27 mouse cellular contexts compared by ENCODE assay signal in genomic region chr10:99194451-99195055, GRCm38 (mm10).
A peak's percentile ranks its signal among the peaks of the same experiment; 100 is the strongest.
DNase-seq lines count a peak whose midpoint lies in the region; ATAC-seq lines count a peak whose summit lies in the region.
"Had no signal": no experiment of that assay in that cellular context is flagged by ENCODE, and none has a peak within 500 bp of the region (broad histone marks: within the 10 kb centered on the region; RNA-seq: fewer than 3 reads in every experiment).

No protein-coding gene starts in this region.

- H3K4me2 ChIP-seq in forebrain, embryonic 16.5 days (ENCODE audit: low read length), result no peak overlapping the region
- H3K4me2 ChIP-seq: heart, embryonic 11.5 days; limb, embryonic 15.5 days; lung, embryonic 14.5 days; neural tube, embryonic 15.5 days had no signal

- H3K27me3 ChIP-seq in splenic B cell, adult 2 months (ENCODE audit: control insufficient read depth, insufficient read depth, low read length, poor library complexity, severe bottlenecking), result no peaks in the 10 kb centered on the region
- H3K27me3 ChIP-seq in forebrain, embryonic 16.5 days (replicated peaks; ENCODE audit: control insufficient read depth, insufficient read depth, low read length), result no peaks in the 10 kb centered on the region
- H3K27me3 ChIP-seq: limb, embryonic 15.5 days; neural tube, embryonic 15.5 days had no signal

- H3K36me3 ChIP-seq in splenic B cell, adult 2 months (ENCODE audit: control insufficient read depth, insufficient read depth, low read length, poor library complexity, severe bottlenecking), result no peaks in the 10 kb centered on the region
- H3K36me3 ChIP-seq in forebrain, embryonic 16.5 days (ENCODE audit: control insufficient read depth, insufficient read depth), result no peaks in the 10 kb centered on the region
- H3K36me3 ChIP-seq: neural tube, embryonic 15.5 days had no signal

- WGBS in forebrain, embryonic 16.5 days, result 93% methylated on average over 2 of the region's 2 CpGs

- 0 out of 2 replicates have a peak, but pooled peaks cover 5% of the 10 kb centered on the region for H3K4me1 ChIP-seq in forebrain, embryonic 16.5 days (replicated peaks; ENCODE audit: control insufficient read depth, insufficient read depth, low read length)

- no peak overlapping the region for H3K4me3 ChIP-seq in forebrain, embryonic 16.5 days (replicated peaks; ENCODE audit: low read length)
- H3K4me3 ChIP-seq: gastrocnemius, adult 2 months; left cerebral cortex, adult 2 months; limb, embryonic 15.5 days; neural tube, embryonic 15.5 days had no signal

- no peaks in the 10 kb centered on the region for H3K9me3 ChIP-seq in forebrain, embryonic 16.5 days (ENCODE audit: control insufficient read depth, low read length)
- H3K9me3 ChIP-seq: limb, embryonic 15.5 days; neural tube, embryonic 15.5 days had no signal

- no peak overlapping the region for H3K27ac ChIP-seq in forebrain, embryonic 16.5 days (ENCODE audit: low read length)
- H3K27ac ChIP-seq: gastrocnemius, adult 2 months; hindbrain, postnatal 0 days; kidney, postnatal 0 days; left cerebral cortex, adult 2 months; limb, embryonic 15.5 days; liver, embryonic 14.5 days; neural tube, embryonic 15.5 days had no signal

- no peak overlapping the region for H3K9ac ChIP-seq in forebrain, embryonic 16.5 days (replicated peaks; ENCODE audit: low read depth, low read length)
- H3K9ac ChIP-seq: limb, embryonic 15.5 days; liver, embryonic 14.5 days; lung, embryonic 14.5 days; neural tube, embryonic 15.5 days had no signal

- intact Hi-C loops in heart, postnatal 36 days (cut with DNase I), result loop anchor here (5.0 kb wide), 2 partner anchors 138 to 228 kb away; no protein-coding TSS in a partner anchor

- peak; percentile 50 for ATAC-seq in common myeloid progenitor, adult 5-6 weeks (replicated peaks; ENCODE audit: low read depth, poor library complexity, severe bottlenecking)
- peak; percentile 63 for ATAC-seq in megakaryocyte, adult 5-6 weeks (ENCODE audit: poor library complexity, severe bottlenecking)
- no peak for ATAC-seq in forebrain, embryonic 16.5 days
- ATAC-seq: hindbrain, postnatal 0 days; midbrain, embryonic 16.5 days had no signal

- DNase-seq in heart, adult 11 months, result peak; percentile 29
- DNase-seq in heart, postnatal 36 days, result no peak
- peak; percentile 42 for DNase-seq in splenic B cell, adult 2 months (ENCODE audit: low read depth, low spot score)
- no peak for DNase-seq in c-Kit-positive CD71-positive TER-119-positive erythroid progenitor cells, embryonic 14.5 days (ENCODE audit: low spot score)
- DNase-seq in urinary bladder, adult 18-20 months (ENCODE audit: low spot score in 2 of 2), result no peak
- DNase-seq: adrenal gland, postnatal 25 days; cerebellum, adult 9-10 months; gastrocnemius, adult 2 months; kidney, adult 11 months; layer of hippocampus, adult 9-11 months; left cerebral cortex, postnatal 4 days; lung, embryonic 14.5 days; retina, postnatal 1 day; right cerebral cortex, postnatal 25 days; thymus, adult 2 months; thymus, postnatal 4 days had no signal

Comparison
In these comparisons a context has a peak if more than half of its experiments do, and no peak if none do; other contexts are left out.
1. DNase-seq: peak in heart, adult 11 months (single experiment) and splenic B cell, adult 2 months (single experiment); none in heart, postnatal 36 days (0 of 2), c-Kit-positive CD71-positive TER-119-positive erythroid progenitor cells, embryonic 14.5 days (single experiment) and urinary bladder, adult 18-20 months (0 of 2).